In the genomic region with DNA sequence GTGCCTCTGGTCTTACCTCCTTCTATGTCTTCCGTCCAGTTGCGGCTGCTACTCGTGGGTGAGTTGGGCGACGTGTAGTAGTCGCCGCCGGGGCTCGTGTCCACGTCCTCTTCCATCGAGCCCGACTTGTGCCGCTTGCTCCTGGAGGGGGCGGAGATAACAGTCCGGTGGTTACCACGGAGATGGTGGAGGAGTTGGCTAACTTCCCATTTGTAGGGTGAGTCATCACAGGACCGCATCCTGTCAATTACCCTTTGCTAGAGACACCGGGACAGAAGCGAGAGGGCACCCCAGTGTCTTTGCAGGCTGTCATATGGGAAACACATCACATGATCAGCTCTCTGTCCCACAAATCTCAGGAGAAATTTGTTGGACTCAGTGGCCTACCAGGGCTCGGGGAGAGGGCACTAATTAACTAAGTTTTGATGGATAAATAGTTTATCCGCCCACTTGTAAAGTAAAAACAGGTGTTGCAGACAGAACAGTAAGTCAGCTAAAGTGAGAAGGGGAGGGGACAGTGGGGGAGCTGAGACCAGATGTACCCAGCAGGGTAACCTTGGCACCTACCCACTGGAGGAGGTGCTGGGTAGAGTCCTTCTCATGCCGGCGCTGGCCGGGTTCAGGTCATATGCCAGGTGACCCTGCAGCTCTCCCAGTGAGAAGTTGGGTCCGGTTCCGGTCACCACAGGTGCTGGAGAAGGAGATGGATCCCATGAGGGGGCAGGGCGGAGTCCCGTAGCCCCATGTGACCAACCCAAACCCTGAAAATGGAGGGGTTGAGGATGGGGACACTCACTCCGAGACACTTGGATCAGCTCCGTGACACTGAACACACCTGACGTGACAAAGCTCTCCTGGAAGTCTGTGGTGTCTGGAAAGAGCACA, we compare ENCODE assay signal across 7 mouse cellular contexts. TPM values are rescaled to one million over a fixed set of nuclear protein-coding genes. Genes with fewer than 3 reads are reported as not detected.
DNase-seq lines count a peak whose midpoint lies in the region; ATAC-seq and TF ChIP-seq lines count a peak whose summit lies in the region.

No protein-coding gene starts in this region.

- no peaks in the 10 kb centered on the region for H3K9me3 ChIP-seq in ES-E14 (ENCODE audit: control insufficient read depth, insufficient read depth, low read depth, low read length)
- H3K9me3 ChIP-seq in embryonic facial prominence, embryonic 10.5 days = no peaks in the 10 kb centered on the region
- H3K9me3 ChIP-seq in heart, embryonic 14.5 days (ENCODE audit: control insufficient read depth, low read length) = no peaks in the 10 kb centered on the region
- H3K9me3 ChIP-seq in kidney, embryonic 16.5 days (ENCODE audit: low read length) = no peaks in the 10 kb centered on the region
- no peaks in the 10 kb centered on the region for H3K9me3 ChIP-seq in neural tube, embryonic 14.5 days (ENCODE audit: control insufficient read depth, low read length)

- TF ChIP-seq CTCF in lung, adult 2 months (IDR thresholded peaks at IDR 0.05; ENCODE audit: insufficient read depth, low read length) = no peak

- in situ Hi-C loops in ES-E14 (cut with MboI; ENCODE audit: low sequenced_read_pairs in 2 of 2, unreplicated experiment in 2 of 2) = no loop called here

- peak overlapping the region; percentile 56 for H3K4me2 ChIP-seq in heart, embryonic 14.5 days (ENCODE audit: low read length)
- peak overlapping the region; percentile 37 for H3K4me2 ChIP-seq in kidney, embryonic 16.5 days (replicated peaks; ENCODE audit: low read depth, low read length)
- H3K4me2 ChIP-seq in neural tube, embryonic 14.5 days (ENCODE audit: low read depth, low read length) = peak overlapping the region; percentile 32

- H3K9ac ChIP-seq in ES-E14 (ENCODE audit: insufficient read depth, low read depth, low read length, poor library complexity, severe bottlenecking) = 0 out of 2 replicates have a peak overlapping the region, but pooled peaks have one; percentile 17
- H3K9ac ChIP-seq in heart, embryonic 14.5 days (ENCODE audit: low read length) = peak overlapping the region; percentile 64
- H3K9ac ChIP-seq in kidney, embryonic 16.5 days (replicated peaks; ENCODE audit: low read length) = peak overlapping the region; percentile 29; the same call in 1 of the 2 replicates
- no peak overlapping the region for H3K9ac ChIP-seq in neural tube, embryonic 14.5 days (replicated peaks; ENCODE audit: low read depth, low read length)

- 21% methylated on average over 31 of the region's 31 CpGs for WGBS in embryonic facial prominence, embryonic 10.5 days
- WGBS in heart, embryonic 14.5 days = 22% methylated on average over 31 of the region's 31 CpGs
- 27% methylated on average over 31 of the region's 31 CpGs for WGBS in kidney, embryonic 16.5 days
- WGBS in lung, adult 2 months = 24% methylated on average over 31 of the region's 31 CpGs
- 24% methylated on average over 31 of the region's 31 CpGs for WGBS in neural tube, embryonic 14.5 days

- peaks cover 3 to 74% of the 10 kb centered on the region in 2 experiments; a peak in 3 of 4 replicates for H3K4me1 ChIP-seq in ES-E14 (ENCODE audit: control insufficient read depth in 2 of 2, insufficient read depth in 2 of 2, low read length in 2 of 2, poor library complexity in 1 of 2)
- peaks cover 91% of the 10 kb centered on the region for H3K4me1 ChIP-seq in embryonic facial prominence, embryonic 10.5 days
- H3K4me1 ChIP-seq in heart, embryonic 14.5 days (ENCODE audit: control insufficient read depth in 2 of 2, insufficient read depth in 2 of 2, low read length in 2 of 2) = peaks cover 52 to 80% of the 10 kb centered on the region in 2 experiments
- peaks cover 80% of the 10 kb centered on the region for H3K4me1 ChIP-seq in kidney, embryonic 16.5 days (ENCODE audit: insufficient read depth, low read length)
- H3K4me1 ChIP-seq in lung, adult 2 months (ENCODE audit: control insufficient read depth, insufficient read depth, low read length) = peaks cover 72% of the 10 kb centered on the region
- H3K4me1 ChIP-seq in neural tube, embryonic 14.5 days (ENCODE audit: control insufficient read depth, insufficient read depth, low read length) = peaks cover 40% of the 10 kb centered on the region

- no peak for TF ChIP-seq POLR2A in lung, adult 2 months (IDR thresholded peaks at IDR 0.05; ENCODE audit: borderline replicate concordance, extremely low read depth, low read depth, low read length)

- ATAC-seq in heart, embryonic 14.5 days (ENCODE audit: insufficient number of reproducible peaks, insufficient read depth, low FRiP score, low read depth) = 0 out of 2 replicates have a peak, but pooled peaks have one; percentile 17
- no peak for ATAC-seq in kidney, embryonic 16.5 days (ENCODE audit: low FRiP score, low TSS enrichment)
- peak; percentile 13; the same call in 1 of the 2 replicates for ATAC-seq in neural tube, embryonic 14.5 days (ENCODE audit: low read depth)

- peak overlapping the region in 1 of 2 experiments; percentile 57; a peak in 2 of 4 replicates for H3K4me3 ChIP-seq in ES-E14 (ENCODE audit: insufficient read depth in 1 of 2, low read depth in 1 of 2, low read length in 2 of 2, poor library complexity in 1 of 2, severe bottlenecking in 1 of 2)
- H3K4me3 ChIP-seq in embryonic facial prominence, embryonic 10.5 days = peak overlapping the region; percentile 50
- H3K4me3 ChIP-seq in heart, embryonic 14.5 days (ENCODE audit: control insufficient read depth in 1 of 2, insufficient read depth in 1 of 2, low read depth in 1 of 2, low read length in 2 of 2) = peak overlapping the region; percentile 26 to 34
- peak overlapping the region; percentile 22 for H3K4me3 ChIP-seq in kidney, embryonic 16.5 days (ENCODE audit: low read length)
- peak overlapping the region; percentile 27 for H3K4me3 ChIP-seq in lung, adult 2 months (replicated peaks; ENCODE audit: extremely low read depth, low read depth, low read length)
- H3K4me3 ChIP-seq in neural tube, embryonic 14.5 days (ENCODE audit: low read depth, low read length) = 0 out of 2 replicates have a peak overlapping the region, but pooled peaks have one; percentile 8

- H3K36me3 ChIP-seq in ES-E14 (ENCODE audit: control insufficient read depth, insufficient read depth, low read length, poor library complexity, severe bottlenecking) = peaks cover 12% of the 10 kb centered on the region; the same call in 1 of the 2 replicates
- peaks cover 20% of the 10 kb centered on the region; the same call in 1 of the 2 replicates for H3K36me3 ChIP-seq in embryonic facial prominence, embryonic 10.5 days (replicated peaks)
- peaks cover 59% of the 10 kb centered on the region for H3K36me3 ChIP-seq in heart, embryonic 14.5 days (ENCODE audit: control insufficient read depth, insufficient read depth, low read length)
- peaks cover 35% of the 10 kb centered on the region; the same call in 1 of the 2 replicates for H3K36me3 ChIP-seq in kidney, embryonic 16.5 days (ENCODE audit: insufficient read depth, low read length)
- H3K36me3 ChIP-seq in neural tube, embryonic 14.5 days (ENCODE audit: control insufficient read depth, insufficient read depth, low read length) = peaks cover 19% of the 10 kb centered on the region

- H3K27ac ChIP-seq in ES-E14 (ENCODE audit: insufficient read depth, low read depth, low read length, poor library complexity, severe bottlenecking) = no peak overlapping the region
- H3K27ac ChIP-seq in embryonic facial prominence, embryonic 10.5 days (replicated peaks) = peak overlapping the region; percentile 66; the same call in 1 of the 2 replicates
- H3K27ac ChIP-seq in heart, embryonic 14.5 days (replicated peaks in 1 of 2; ENCODE audit: control insufficient read depth in 1 of 2, insufficient read depth in 1 of 2, low read depth in 2 of 2, low read length in 2 of 2) = peak overlapping the region; percentile 42 to 97
- H3K27ac ChIP-seq in kidney, embryonic 16.5 days (ENCODE audit: low read length) = peak overlapping the region; percentile 61
- peak overlapping the region; percentile 12; the same call in 1 of the 2 replicates for H3K27ac ChIP-seq in neural tube, embryonic 14.5 days (ENCODE audit: low read depth, low read length)

- no peak for DNase-seq in ES-E14 (ENCODE audit: low read depth, low spot score)
- peak; percentile 93 for DNase-seq in adrenal gland, adult 8-10 months
- DNase-seq in embryonic facial prominence, embryonic 10.5 days (ENCODE audit: low spot score) = peak; percentile 66
- DNase-seq in lung, adult 2 months = peak; percentile 77

- peaks cover 61% of the 10 kb centered on the region for H3K27me3 ChIP-seq in embryonic facial prominence, embryonic 10.5 days (replicated peaks; ENCODE audit: low read depth, poor library complexity, severe bottlenecking)
- H3K27me3 ChIP-seq in heart, embryonic 14.5 days (ENCODE audit: control insufficient read depth, insufficient read depth, low read length) = no peaks in the 10 kb centered on the region
- no peaks in the 10 kb centered on the region for H3K27me3 ChIP-seq in kidney, embryonic 16.5 days (ENCODE audit: insufficient read depth, low read length)
- H3K27me3 ChIP-seq in neural tube, embryonic 14.5 days (ENCODE audit: control insufficient read depth, insufficient read depth, low read length) = 0 out of 2 replicates have a peak, but pooled peaks cover 2% of the 10 kb centered on the region

RNA-seq across cellular contexts. Expression of a gene that starts 14.9 kb away (rescaled TPM):
- 1.7 TPM in 2 replicates for total RNA-seq in ES-E14 (2012; rRNA removed)
- 1 to 10 TPM in 2 of 4 experiments, under 1 TPM in 2; 0.78 to 2.0 (median 0.96) TPM for total RNA-seq in adrenal gland, adult 8-10 months (2022)
- polyA plus RNA-seq in embryonic facial prominence, embryonic 10.5 days (2016; fragmentation: Nextera tagmentation; extraction: Ambion mirVana) = 2.0 and 2.8 TPM in 2 replicates
- 3.8 and 4.7 TPM in 2 replicates for polyA plus RNA-seq in heart, embryonic 14.5 days (2014; fragmentation: Nextera tagmentation; extraction: Ambion mirVana)
- 42.7 and 44.1 TPM in 2 replicates for polyA plus RNA-seq in kidney, embryonic 16.5 days (2015; fragmentation: Nextera tagmentation; extraction: Ambion mirVana)
- polyA plus RNA-seq in lung, adult 2 months (2012; rRNA removed) = 8.8 and 10.1 TPM in 2 replicates
- polyA plus RNA-seq in neural tube, embryonic 14.5 days (2014; fragmentation: Nextera tagmentation; extraction: Ambion mirVana) = 1.3 and 2.0 TPM in 2 replicates

RNA-seq across cellular contexts. Expression of a gene that starts 19.0 kb away (rescaled TPM):
- total RNA-seq in ES-E14 (2012; rRNA removed) = 2.5 and 2.7 TPM in 2 replicates
- 1 to 10 TPM; 2.0 to 4.2 (median 2.6) TPM for total RNA-seq in adrenal gland, adult 8-10 months (2022)
- polyA plus RNA-seq in embryonic facial prominence, embryonic 10.5 days (2016; fragmentation: Nextera tagmentation; extraction: Ambion mirVana) = 1.8 and 3.1 TPM in 2 replicates
- 1.0 TPM in 2 replicates for polyA plus RNA-seq in heart, embryonic 14.5 days (2014; fragmentation: Nextera tagmentation; extraction: Ambion mirVana)
- 1.4 and 1.6 TPM in 2 replicates for polyA plus RNA-seq in kidney, embryonic 16.5 days (2015; fragmentation: Nextera tagmentation; extraction: Ambion mirVana)
- polyA plus RNA-seq in lung, adult 2 months (2012; rRNA removed) = 3.6 and 5.9 TPM in 2 replicates
- polyA plus RNA-seq in neural tube, embryonic 14.5 days (2014; fragmentation: Nextera tagmentation; extraction: Ambion mirVana) = 2.0 and 4.4 TPM in 2 replicates

RNA-seq across cellular contexts. Expression of a gene that starts 23.5 kb away (rescaled TPM):
- 1.1 and 1.8 TPM in 2 replicates for total RNA-seq in ES-E14 (2012; rRNA removed)
- total RNA-seq in adrenal gland, adult 8-10 months (2022) = 1 to 10 TPM in 2 of 4 experiments, under 1 TPM in 2; 0.65 to 2.9 (median 1.0) TPM
- polyA plus RNA-seq in embryonic facial prominence, embryonic 10.5 days (2016; fragmentation: Nextera tagmentation; extraction: Ambion mirVana) = 2.7 TPM in 2 replicates
- 1.7 and 2.0 TPM in 2 replicates for polyA plus RNA-seq in heart, embryonic 14.5 days (2014; fragmentation: Nextera tagmentation; extraction: Ambion mirVana)
- polyA plus RNA-seq in kidney, embryonic 16.5 days (2015; fragmentation: Nextera tagmentation; extraction: Ambion mirVana) = 5.0 and 5.2 TPM in 2 replicates
- polyA plus RNA-seq in lung, adult 2 months (2012; rRNA removed) = 3.7 and 6.3 TPM in 2 replicates
- 4.3 and 6.3 TPM in 2 replicates for polyA plus RNA-seq in neural tube, embryonic 14.5 days (2014; fragmentation: Nextera tagmentation; extraction: Ambion mirVana)

RNA-seq across cellular contexts. Expression of a gene that starts 23.6 kb away (rescaled TPM):
- total RNA-seq in ES-E14 (2012; rRNA removed) = 168 and 183 TPM in 2 replicates
- total RNA-seq in adrenal gland, adult 8-10 months (2022) = 10 to 100 TPM; 49.8 to 60.2 (median 55.0) TPM
- polyA plus RNA-seq in embryonic facial prominence, embryonic 10.5 days (2016; fragmentation: Nextera tagmentation; extraction: Ambion mirVana) = 105 and 109 TPM in 2 replicates
- 52.6 and 53.5 TPM in 2 replicates for polyA plus RNA-seq in heart, embryonic 14.5 days (2014; fragmentation: Nextera tagmentation; extraction: Ambion mirVana)
- polyA plus RNA-seq in kidney, embryonic 16.5 days (2015; fragmentation: Nextera tagmentation; extraction: Ambion mirVana) = 87.6 and 104 TPM in 2 replicates
- 79.2 and 83.4 TPM in 2 replicates for polyA plus RNA-seq in lung, adult 2 months (2012; rRNA removed)
- 61.0 and 68.0 TPM in 2 replicates for polyA plus RNA-seq in neural tube, embryonic 14.5 days (2014; fragmentation: Nextera tagmentation; extraction: Ambion mirVana)

RNA-seq across cellular contexts. Expression of a gene that starts 29.5 kb away (rescaled TPM):
- 63.0 and 94.5 TPM in 2 replicates for total RNA-seq in ES-E14 (2012; rRNA removed)
- 10 to 100 TPM; 47.1 to 52.7 (median 49.9) TPM for total RNA-seq in adrenal gland, adult 8-10 months (2022)
- 134 and 142 TPM in 2 replicates for polyA plus RNA-seq in embryonic facial prominence, embryonic 10.5 days (2016; fragmentation: Nextera tagmentation; extraction: Ambion mirVana)
- polyA plus RNA-seq in heart, embryonic 14.5 days (2014; fragmentation: Nextera tagmentation; extraction: Ambion mirVana) = 64.6 and 67.0 TPM in 2 replicates
- 111 and 115 TPM in 2 replicates for polyA plus RNA-seq in kidney, embryonic 16.5 days (2015; fragmentation: Nextera tagmentation; extraction: Ambion mirVana)
- 59.3 and 61.8 TPM in 2 replicates for polyA plus RNA-seq in lung, adult 2 months (2012; rRNA removed)
- 114 and 125 TPM in 2 replicates for polyA plus RNA-seq in neural tube, embryonic 14.5 days (2014; fragmentation: Nextera tagmentation; extraction: Ambion mirVana)
